Mouse (Mus musculus): ENCODE measurements around the gene Cyp46a1.

The Cyp46a1 gene

GRCm38 (mm10) chr12:108333895-108334445 lies at the start of gene Cyp46a1:
Cyp46a1 (plus strand) TSS chr12:108334381.
- DNase-seq (ENCODE audit: low spot score): peak; percentile 98

GRCm38 (mm10) chr12:108284455-108285224 lies 49.5 kb upstream of the Cyp46a1 start:
- no peak for DNase-seq (ENCODE audit: low spot score)

GRCm38 (mm10) chr12:108285225-108286011 lies 48.8 kb upstream of the Cyp46a1 start:
- DNase-seq (ENCODE audit: low spot score): peak; percentile 58

GRCm38 (mm10) chr12:108286381-108286780 lies 47.8 kb upstream of the Cyp46a1 start:
- no peak for DNase-seq (ENCODE audit: low spot score)

- DNase-seq (ENCODE audit: low spot score): no peak
These were observed 47.2 kb upstream of the Cyp46a1 start for GRCm38 (mm10) chr12:108287011-108287410.

- no peak for DNase-seq (ENCODE audit: low spot score)
These were observed 45.9 kb upstream of the Cyp46a1 start for GRCm38 (mm10) chr12:108288127-108288880.

GRCm38 (mm10) chr12:108292419-108292818 lies 41.8 kb upstream of the Cyp46a1 start:
- DNase-seq (ENCODE audit: low spot score): no peak

- peak; percentile 71 for DNase-seq (ENCODE audit: low spot score)
These were observed 41.2 kb upstream of the Cyp46a1 start for GRCm38 (mm10) chr12:108292957-108293356.

GRCm38 (mm10) chr12:108294620-108295019 lies 39.6 kb upstream of the Cyp46a1 start:
- peak; percentile 78 for DNase-seq (ENCODE audit: low spot score)

- DNase-seq (ENCODE audit: low spot score): no peak
These were observed 37.1 kb upstream of the Cyp46a1 start for GRCm38 (mm10) chr12:108297033-108297432.

- no peak for DNase-seq (ENCODE audit: low spot score)
These were observed 33.2 kb upstream of the Cyp46a1 start for GRCm38 (mm10) chr12:108301006-108301405.

- peak; percentile 44 for DNase-seq (ENCODE audit: low spot score)
These were observed 30.3 kb upstream of the Cyp46a1 start for GRCm38 (mm10) chr12:108303778-108304365.

- no peak for DNase-seq (ENCODE audit: low spot score)
These were observed 29.0 kb upstream of the Cyp46a1 start for GRCm38 (mm10) chr12:108305172-108305571.

GRCm38 (mm10) chr12:108305812-108306794 lies 28.1 kb upstream of the Cyp46a1 start, which contains the start of gene Hhipl1:
Hhipl1 (plus strand) TSS chr12:108306270.
- peak; percentile 45 for DNase-seq (ENCODE audit: low spot score)

GRCm38 (mm10) chr12:108307553-108307952 lies 26.6 kb upstream of the Cyp46a1 start:
- DNase-seq (ENCODE audit: low spot score): peak; percentile 28

GRCm38 (mm10) chr12:108308363-108308856 lies 25.8 kb upstream of the Cyp46a1 start:
- no peak for DNase-seq (ENCODE audit: low spot score)

GRCm38 (mm10) chr12:108309116-108309794 lies 24.9 kb upstream of the Cyp46a1 start:
- DNase-seq (ENCODE audit: low spot score): peak; percentile 62

GRCm38 (mm10) chr12:108310041-108310440 lies 24.1 kb upstream of the Cyp46a1 start:
- no peak for DNase-seq (ENCODE audit: low spot score)

GRCm38 (mm10) chr12:108310456-108311027 lies 23.6 kb upstream of the Cyp46a1 start:
- peak; percentile 67 for DNase-seq (ENCODE audit: low spot score)
